Mouse (Mus musculus) forebrain, embryonic 15.5 days (tissue): ENCODE results near the gene Aldh3a1. TPM values are rescaled to one million over a fixed set of nuclear protein-coding genes. Genes with fewer than 3 reads are reported as not detected.
"Not testable (repeated sequence)": the region's sequence is repeated elsewhere in the genome, so short reads cannot be mapped to it uniquely, and the experiment has no call there.

Experiments
- ATAC-seq: fragments of 200-750 bp; cut with Nextera tagmentation; replicated peaks from 2 replicates; pipeline ENCODE4 v1.8.0; 2017; ENCODE audit warnings: mild to moderate bottlenecking, moderate TSS enrichment, moderate library complexity
- H3K27ac ChIP-seq: fragments of 300-500 bp; sonication (generic); replicated peaks from 2 replicates; pipeline ENCODE4 v1.5.1; 2015; ENCODE audit warnings: mild to moderate bottlenecking, inconsistent platforms
- H3K27me3 ChIP-seq: fragments of 300-500 bp; sonication (generic); 2 replicates; pipeline ENCODE4 v1.6.1; 2015; ENCODE audit warnings: inconsistent platforms
- H3K36me3 ChIP-seq: fragments of 300-500 bp; sonication (generic); 2 replicates; pipeline ENCODE4 v1.6.1; 2015; ENCODE audit warnings: mild to moderate bottlenecking, inconsistent platforms
- H3K4me1 ChIP-seq: fragments of 300-500 bp; sonication (generic); 2 replicates; pipeline ENCODE4 v1.6.1; 2015; ENCODE audit warnings: inconsistent platforms
- H3K4me2 ChIP-seq: fragments of 300-500 bp; sonication (generic); replicated peaks from 2 replicates; pipeline ENCODE4 v1.6.1; 2015; ENCODE audit warnings: mild to moderate bottlenecking, inconsistent platforms
- H3K4me3 ChIP-seq: fragments of 300-500 bp; sonication (generic); 2 replicates; pipeline ENCODE4 v1.5.1; 2015; ENCODE audit warnings: mild to moderate bottlenecking, inconsistent platforms
- H3K9ac ChIP-seq: fragments of 300-500 bp; sonication (generic); replicated peaks from 2 replicates; pipeline ENCODE4 v1.6.1; 2015; ENCODE audit warnings: mild to moderate bottlenecking, inconsistent platforms
- H3K9me3 ChIP-seq: fragments of 300-500 bp; sonication (generic); 2 replicates; pipeline ENCODE4 v1.6.1; 2016; ENCODE audit warnings: inconsistent platforms
- WGBS: fragments of 180-500 bp; shearing (Covaris S2); methylation state at CpG from one replicate; pipeline ENCODE4 v1.1.7; 2015; ENCODE audit warnings: mixed read lengths; 5-methylcytosine and 5-hydroxymethylcytosine counted together
- polyA plus RNA-seq: library from polyadenylated mRNA; unstranded; fragments of >200 nt; fragmentation: Nextera tagmentation; extraction: Ambion mirVana; gene quantifications from 2 replicates; pipeline ENCODE4 v1.2.1, GENCODE M21; 2015

The Aldh3a1 gene
- 0.14 and 0.28 TPM in 2 replicates for polyA plus RNA-seq

DNA sequence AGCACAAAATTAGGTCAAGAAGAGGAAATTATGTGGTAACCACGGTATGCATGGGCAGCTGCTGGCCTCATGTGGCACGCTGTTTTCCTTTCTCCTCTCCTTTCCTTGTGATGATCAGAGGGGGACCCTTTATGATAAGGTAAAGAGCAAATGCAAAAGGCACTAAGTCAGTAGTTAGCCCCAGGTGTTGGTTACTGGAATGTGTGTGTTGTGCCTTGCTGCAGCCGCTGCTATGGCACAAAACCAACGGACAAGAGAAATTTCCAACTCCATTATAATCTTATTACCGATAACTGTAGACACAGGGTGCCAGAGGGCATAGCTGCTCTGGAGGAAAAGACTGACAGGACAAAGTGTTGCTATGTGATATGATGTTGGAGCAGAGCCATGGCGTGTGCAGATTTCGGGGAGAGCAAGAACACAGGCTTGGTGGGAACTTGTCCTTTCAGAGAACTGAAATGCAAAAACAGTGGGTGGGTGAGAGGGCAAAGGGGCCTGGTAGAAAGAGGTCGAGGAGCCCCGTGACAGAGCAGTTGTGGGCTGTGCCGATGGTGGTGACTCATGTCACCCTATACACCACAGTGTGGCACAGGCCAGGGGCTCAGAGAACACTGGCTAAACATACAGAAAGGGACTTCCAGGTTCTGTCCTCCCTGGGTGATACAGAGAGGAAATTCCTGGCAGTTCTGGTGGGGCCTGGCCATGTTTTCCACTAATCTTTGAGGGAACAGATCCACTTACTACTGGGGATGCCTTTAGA, at the start of gene Aldh3a1:
Gene Aldh3a1, plus strand, starts transcription at position 51 of the 760 bp plus-strand sequence.
- no peak for ATAC-seq
- 77% methylated on average over 10 of the region's 10 CpGs for WGBS

DNA sequence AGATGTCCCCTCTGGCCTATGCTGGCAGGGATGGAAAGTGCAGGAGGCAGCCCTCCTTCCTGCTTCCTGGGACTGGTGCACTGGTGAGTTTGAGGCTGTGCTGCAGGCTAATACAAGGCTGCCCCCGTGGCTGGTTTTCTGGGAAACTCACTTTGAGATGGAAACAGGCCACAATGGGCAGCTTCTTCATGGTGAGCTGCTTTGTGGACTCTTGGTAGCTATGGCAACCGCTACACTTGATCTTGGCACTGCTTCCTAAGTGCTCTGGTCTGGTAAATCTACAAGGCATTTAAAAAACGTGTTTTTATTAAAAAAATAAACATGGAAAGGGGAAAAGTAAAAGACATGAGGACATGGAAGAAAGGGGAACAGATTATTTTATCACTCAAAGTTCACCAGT, 49.2 kb upstream of the Aldh3a1 start:
- no peak for ATAC-seq
- no peaks in the 10 kb centered on the region for H3K9me3 ChIP-seq
- H3K4me2 ChIP-seq, result no peak overlapping the region
- H3K27me3 ChIP-seq, result no peaks in the 10 kb centered on the region
- no peak overlapping the region for H3K27ac ChIP-seq
- no peak overlapping the region for H3K4me3 ChIP-seq
- WGBS, result 57% methylated on average over 3 of the region's 3 CpGs
- H3K36me3 ChIP-seq, result peaks cover 99% of the 10 kb centered on the region
- no peaks in the 10 kb centered on the region for H3K4me1 ChIP-seq
- no peak overlapping the region for H3K9ac ChIP-seq

More for the DNA sequence above, at the start of gene Aldh3a1:
- H3K9ac ChIP-seq, result no peak within 1 kb of the TSS
- H3K27ac ChIP-seq, result no peak within 1 kb of the TSS
- no peaks in the 10 kb centered on the region for H3K27me3 ChIP-seq
- H3K4me1 ChIP-seq, result no peaks in the 10 kb centered on the region
- no peaks in the 10 kb centered on the region for H3K36me3 ChIP-seq
- H3K9me3 ChIP-seq, result no peaks in the 10 kb centered on the region
- H3K4me2 ChIP-seq, result no peak within 1 kb of the TSS
- H3K4me3 ChIP-seq, result no peak within 1 kb of the TSS

DNA sequence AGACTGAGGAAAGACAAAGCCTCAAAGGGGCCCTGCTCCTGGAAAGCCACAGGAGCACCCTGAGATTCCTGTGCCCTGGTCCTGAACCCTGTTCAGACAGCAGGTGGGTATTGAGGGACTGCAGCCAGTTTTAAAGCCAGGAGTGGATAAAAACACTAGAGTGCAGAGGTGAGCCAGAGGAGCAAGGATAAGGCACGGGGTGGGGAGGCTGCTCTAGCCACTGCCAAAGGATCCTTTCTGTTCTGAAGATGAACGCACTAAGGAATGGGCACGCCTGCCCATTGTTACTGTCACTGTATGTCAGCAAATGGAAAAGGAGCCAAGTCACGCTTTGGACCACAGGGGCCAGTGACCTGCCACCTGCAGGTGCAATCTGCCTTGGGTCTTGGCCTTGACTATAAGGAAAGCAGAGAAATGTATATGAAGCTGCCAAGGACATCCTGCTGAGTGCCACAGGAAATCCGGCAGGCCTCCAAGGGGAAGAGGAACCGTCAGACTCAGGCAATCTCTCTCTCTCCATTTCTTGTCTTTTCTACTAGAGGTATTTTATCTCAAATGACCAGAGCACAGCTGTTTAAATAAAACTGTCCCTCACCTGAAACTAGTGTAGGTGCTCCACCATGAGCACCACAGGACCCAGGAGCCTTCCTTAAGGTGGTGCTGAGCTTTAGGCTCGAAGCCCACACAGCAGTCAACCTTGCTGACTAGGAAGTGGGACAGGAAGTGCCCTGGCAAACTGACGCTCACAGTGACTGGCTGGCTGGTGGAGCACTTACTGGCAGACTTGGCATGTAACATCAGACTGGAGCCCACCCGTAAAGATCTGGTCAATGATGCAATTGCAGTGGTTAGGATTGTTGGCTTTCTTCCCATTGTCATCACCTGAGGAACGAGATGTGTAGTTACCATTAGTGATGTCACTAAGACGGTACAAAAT, 47.3 kb upstream of the Aldh3a1 start:
- Histone ChIP-seq H3K36me3 (peaks cover 99% of the 10 kb centered on the region), H3K27ac (no peak overlapping the region), H3K9ac (no peak overlapping the region), H3K4me2 (no peak overlapping the region), H3K27me3 (no peaks in the 10 kb centered on the region), H3K4me1 (no peaks in the 10 kb centered on the region), H3K9me3 (no peaks in the 10 kb centered on the region), H3K4me3 (no peak overlapping the region)
- ATAC-seq, result no peak
- 79% methylated on average over 11 of the region's 11 CpGs for WGBS

DNA sequence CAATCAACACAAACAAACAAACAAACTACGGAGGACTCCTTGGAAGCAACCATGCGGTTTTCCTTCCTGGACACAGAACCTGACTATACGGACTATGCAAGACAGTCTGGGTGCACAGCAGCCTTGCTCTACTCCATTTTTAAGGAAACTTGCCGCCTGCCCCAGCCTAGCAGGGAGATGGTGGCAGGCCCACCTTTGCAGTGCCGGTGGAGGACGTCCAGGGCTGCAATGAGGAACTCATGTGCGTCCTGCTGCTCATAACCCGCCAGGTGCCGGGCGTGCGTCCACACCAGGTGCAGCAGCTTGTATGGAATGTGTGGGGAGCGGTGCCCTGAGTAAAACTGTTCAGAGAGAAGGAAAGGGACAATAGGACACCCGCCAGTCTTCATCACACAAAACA, 46.2 kb upstream of the Aldh3a1 start:
- no peaks in the 10 kb centered on the region for H3K27me3 ChIP-seq
- H3K4me1 ChIP-seq, result no peaks in the 10 kb centered on the region
- no peak overlapping the region for H3K9ac ChIP-seq
- 92% methylated on average over 13 of the region's 13 CpGs for WGBS
- H3K9me3 ChIP-seq, result no peaks in the 10 kb centered on the region
- no peak overlapping the region for H3K4me2 ChIP-seq
- no peak for ATAC-seq
- H3K36me3 ChIP-seq, result peaks cover 99% of the 10 kb centered on the region
- no peak overlapping the region for H3K4me3 ChIP-seq
- H3K27ac ChIP-seq, result no peak overlapping the region

DNA sequence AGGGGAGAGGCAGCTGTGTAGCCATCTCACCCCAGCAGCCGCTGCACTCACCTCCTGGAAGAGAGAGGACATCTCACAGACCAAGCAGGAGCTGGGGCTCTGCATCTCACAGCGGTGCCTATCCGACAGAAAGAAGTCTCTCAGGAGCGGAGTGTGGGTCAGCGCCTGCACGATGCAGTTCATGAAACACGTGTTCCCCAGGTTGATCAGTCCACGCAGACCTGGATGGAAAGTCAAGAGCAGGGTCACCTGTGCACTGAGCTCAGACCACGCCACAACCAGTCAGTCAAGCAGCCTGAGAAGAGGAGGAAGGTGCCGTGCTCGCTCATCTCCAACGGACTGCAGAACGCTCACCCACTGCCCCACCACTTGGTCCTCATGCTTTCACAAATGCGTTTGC, 44.6 kb upstream of the Aldh3a1 start:
- H3K4me1 ChIP-seq, result no peaks in the 10 kb centered on the region
- H3K4me3 ChIP-seq, result no peak overlapping the region
- no peak for ATAC-seq
- H3K36me3 ChIP-seq, result peaks cover 98% of the 10 kb centered on the region
- H3K27ac ChIP-seq, result no peak overlapping the region
- H3K9me3 ChIP-seq, result no peaks in the 10 kb centered on the region
- H3K4me2 ChIP-seq, result no peak overlapping the region
- H3K9ac ChIP-seq, result no peak overlapping the region
- H3K27me3 ChIP-seq, result no peaks in the 10 kb centered on the region
- 96% methylated on average over 14 of the region's 14 CpGs for WGBS

DNA sequence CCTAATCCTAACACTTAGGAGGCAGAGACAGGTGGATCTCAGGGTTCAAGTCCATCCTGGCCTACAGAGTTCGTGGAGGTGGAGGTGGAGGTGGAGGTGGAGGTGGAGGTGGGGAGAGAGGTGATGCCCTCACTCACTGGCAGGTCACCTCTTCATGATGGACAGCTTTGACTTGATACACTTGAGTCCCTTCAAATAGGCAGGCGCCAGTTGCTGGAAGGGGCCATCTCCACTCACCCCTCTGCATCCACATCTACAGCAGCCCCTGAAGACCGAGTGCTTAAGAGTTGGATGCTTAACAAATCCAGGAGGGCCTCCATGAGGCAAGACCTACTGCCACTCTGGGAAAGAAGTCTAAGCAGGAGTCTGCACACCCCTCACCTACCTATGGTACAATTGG, 44.0 kb upstream of the Aldh3a1 start:
- peaks cover 96% of the 10 kb centered on the region for H3K36me3 ChIP-seq
- no peak for ATAC-seq
- no peaks in the 10 kb centered on the region; the same call in 1 of the 2 replicates for H3K4me1 ChIP-seq
- no peak overlapping the region for H3K27ac ChIP-seq
- no peak overlapping the region for H3K9ac ChIP-seq
- no peaks in the 10 kb centered on the region for H3K9me3 ChIP-seq
- H3K4me2 ChIP-seq, result no peak overlapping the region
- H3K4me3 ChIP-seq, result no peak overlapping the region
- H3K27me3 ChIP-seq, result no peaks in the 10 kb centered on the region
- WGBS, result 83% methylated on average over 3 of the region's 3 CpGs

DNA sequence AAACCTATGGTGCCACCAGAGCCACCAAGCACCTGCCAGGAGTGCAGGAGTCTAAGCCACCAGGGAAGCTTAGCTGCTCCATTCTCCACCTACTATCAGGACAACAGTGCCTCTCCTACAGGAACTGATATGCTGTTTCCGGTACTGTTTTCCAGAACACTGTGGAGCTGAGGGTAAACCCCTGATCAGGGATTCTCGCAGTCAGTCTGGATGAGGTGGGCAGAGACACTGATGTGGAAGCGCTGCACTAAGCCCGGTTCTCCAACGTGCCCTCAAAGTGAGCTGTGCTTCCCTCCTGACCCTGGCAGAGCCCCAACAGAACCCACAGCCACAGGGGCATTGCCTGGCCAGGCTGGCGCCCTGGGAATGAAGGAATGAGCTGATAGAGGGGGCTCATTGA, 43.0 kb upstream of the Aldh3a1 start:
- no peak for ATAC-seq
- Histone ChIP-seq H3K4me2 (no peak overlapping the region), H3K27ac (no peak overlapping the region), H3K4me1 (peaks cover 8% of the 10 kb centered on the region), H3K9me3 (no peaks in the 10 kb centered on the region), H3K9ac (no peak overlapping the region), H3K27me3 (no peaks in the 10 kb centered on the region), H3K4me3 (no peak overlapping the region), H3K36me3 (peaks cover 86% of the 10 kb centered on the region)
- 93% methylated on average over 6 of the region's 6 CpGs for WGBS

DNA sequence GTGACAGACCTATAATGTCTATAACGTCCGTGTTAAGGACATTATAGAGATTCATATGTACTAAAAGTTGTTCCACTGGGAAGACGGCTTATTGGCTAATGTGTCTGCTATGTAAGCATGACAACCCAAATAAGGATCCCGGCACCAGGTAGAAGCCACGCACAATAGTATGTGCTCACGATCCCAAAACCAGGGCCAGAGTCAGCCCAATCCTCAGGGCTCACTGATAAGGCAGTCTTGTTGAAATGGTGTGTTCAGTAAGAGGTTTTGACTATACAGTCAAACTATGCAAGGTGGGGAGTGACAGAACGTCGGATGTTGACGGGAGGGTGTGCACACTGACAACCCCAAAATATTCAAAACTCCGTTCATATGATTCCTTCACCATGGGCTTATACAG, 42.5 kb upstream of the Aldh3a1 start:
- no peak overlapping the region for H3K4me2 ChIP-seq
- no peak overlapping the region for H3K4me3 ChIP-seq
- H3K9me3 ChIP-seq, result no peaks in the 10 kb centered on the region
- peaks cover 13% of the 10 kb centered on the region for H3K4me1 ChIP-seq
- H3K27ac ChIP-seq, result no peak overlapping the region
- no peaks in the 10 kb centered on the region for H3K27me3 ChIP-seq
- WGBS, result 93% methylated on average over 10 of the region's 10 CpGs
- no peak overlapping the region for H3K9ac ChIP-seq
- no peak for ATAC-seq
- peaks cover 81% of the 10 kb centered on the region for H3K36me3 ChIP-seq

DNA sequence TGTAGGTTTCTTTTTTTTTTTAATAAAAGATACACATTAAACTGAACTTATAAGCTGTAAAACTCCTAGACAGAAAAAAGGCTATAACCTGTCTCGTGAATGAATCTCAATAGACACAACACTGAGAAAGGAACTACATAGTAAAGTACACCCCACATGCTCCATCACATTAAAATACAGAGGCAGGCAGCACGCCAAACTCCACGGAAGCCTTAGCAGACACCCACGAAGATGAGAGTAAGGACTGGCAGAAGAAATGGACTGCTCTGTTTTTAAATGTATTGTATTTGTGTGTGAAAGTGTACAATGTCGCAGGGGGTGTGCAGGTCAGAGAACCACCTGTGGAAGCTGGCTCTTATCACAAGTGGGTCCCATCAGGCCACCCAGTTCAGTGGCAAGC, 37.2 kb upstream of the Aldh3a1 start:
- Histone ChIP-seq H3K4me3 (no peak overlapping the region), H3K4me1 (peaks cover 50% of the 10 kb centered on the region), H3K4me2 (0 out of 2 replicates have a peak overlapping the region, but pooled peaks have one; percentile 2), H3K27me3 (no peaks in the 10 kb centered on the region), H3K9ac (no peak overlapping the region), H3K27ac (no peak overlapping the region), H3K9me3 (no peaks in the 10 kb centered on the region), H3K36me3 (peaks cover 28% of the 10 kb centered on the region)
- no peak for ATAC-seq
- 63% methylated on average over 5 of the region's 5 CpGs for WGBS

DNA sequence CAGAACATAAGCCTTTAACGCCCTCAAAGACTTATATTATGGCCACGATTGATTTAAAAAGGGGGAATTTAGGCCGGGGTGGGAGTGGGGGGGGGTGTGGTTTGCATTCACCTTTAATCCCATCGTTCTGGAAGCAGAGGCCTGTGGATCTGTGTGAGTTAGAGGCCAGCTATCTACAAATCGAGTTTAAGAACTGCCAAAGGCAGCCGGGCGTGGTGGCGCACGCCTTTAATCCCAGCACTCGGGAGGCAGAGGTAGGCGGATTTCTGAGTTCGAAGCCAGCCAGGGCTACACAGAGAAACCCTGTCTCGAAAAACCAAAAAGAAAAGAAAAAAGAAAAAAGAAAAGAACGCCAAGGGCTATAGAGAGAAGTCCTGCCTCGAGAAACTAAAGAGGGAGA, 33.9 kb upstream of the Aldh3a1 start:
- 19% methylated on average over 15 of the region's 15 CpGs for WGBS
- ATAC-seq, H3K9me3 ChIP-seq, H3K27me3 ChIP-seq, H3K36me3 ChIP-seq: not testable (repeated sequence)
- peak overlapping the region; percentile 99; the same call in 1 of the 2 replicates for H3K27ac ChIP-seq
- peak overlapping the region; percentile 56 for H3K4me2 ChIP-seq
- peak overlapping the region; percentile 100 for H3K9ac ChIP-seq
- peaks cover 53% of the 10 kb centered on the region for H3K4me1 ChIP-seq
- H3K4me3 ChIP-seq, result peak overlapping the region; percentile 98

DNA sequence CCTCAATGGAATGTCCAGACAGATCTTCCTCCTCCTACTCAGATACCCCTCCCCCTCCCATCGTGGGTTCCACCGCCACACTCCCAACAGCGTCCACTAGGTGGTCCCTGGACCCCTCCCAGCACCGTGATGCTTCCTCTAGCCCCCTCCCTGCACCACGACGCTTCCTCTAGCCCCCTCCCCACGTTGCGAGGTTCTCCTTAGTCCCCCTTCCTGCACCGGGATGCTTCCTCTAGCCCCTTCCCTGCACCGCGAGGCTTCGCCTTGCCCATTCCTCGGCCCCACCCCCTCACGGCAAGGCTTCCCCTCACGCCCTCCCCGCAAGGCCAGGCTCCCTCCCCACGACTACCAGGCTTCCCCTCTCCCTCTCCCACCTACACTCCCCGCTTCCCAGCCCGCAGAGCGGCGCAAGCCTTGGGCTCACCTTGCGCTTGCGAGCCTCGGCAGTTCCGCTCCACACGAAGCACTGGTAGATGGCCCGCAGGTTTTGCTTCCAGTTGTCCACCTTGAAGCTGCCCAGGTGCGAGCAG, 33.0 kb upstream of the Aldh3a1 start:
- 0% methylated on average over 28 of the region's 28 CpGs for WGBS
- Histone ChIP-seq H3K27me3 (no peaks in the 10 kb centered on the region), H3K9me3 (no peaks in the 10 kb centered on the region), H3K4me1 (peaks cover 45% of the 10 kb centered on the region), H3K27ac (peak overlapping the region; percentile 99), H3K9ac (peak overlapping the region; percentile 100), H3K4me2 (peak overlapping the region; percentile 56), H3K4me3 (peak overlapping the region; percentile 98), H3K36me3 (no peaks in the 10 kb centered on the region)
- ATAC-seq, result peak; percentile 41
